Mouse (Mus musculus): ENCODE results near the gene Maneal. TPM values are rescaled to one million over a fixed set of nuclear protein-coding genes. Genes with fewer than 3 reads are reported as not detected.

The Maneal gene
- polyA plus RNA-seq, 1 experiment from 2014 or later: 10.0 TPM

DNA sequence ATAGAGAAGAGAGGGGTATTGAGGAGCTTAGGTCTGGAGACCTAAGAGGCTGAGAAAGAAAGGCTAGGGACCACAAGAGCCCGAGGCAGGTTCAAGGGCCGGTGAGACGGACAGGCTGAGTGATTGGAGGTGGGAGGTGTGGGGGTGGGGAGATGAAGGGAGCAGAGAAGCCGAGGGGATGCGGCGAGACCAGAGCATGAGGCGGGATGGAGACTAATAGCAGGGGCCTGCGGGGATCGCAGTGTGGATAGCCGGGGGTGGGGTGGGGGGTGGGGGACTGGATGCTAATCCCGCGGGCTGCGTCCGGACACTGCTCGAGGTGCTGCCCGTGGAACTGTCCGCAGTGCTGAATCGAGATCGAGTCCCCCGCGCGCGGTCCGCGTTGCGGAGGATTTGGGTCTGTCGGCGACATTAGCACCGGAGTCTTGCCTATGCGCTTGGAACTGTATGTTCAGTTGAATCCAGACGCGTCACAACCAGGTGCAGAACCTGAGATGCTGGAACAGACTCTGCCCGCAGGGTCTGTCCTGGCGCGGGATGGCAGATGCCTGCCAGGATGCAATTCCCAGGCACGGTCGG lies 20.3 kb upstream of the Maneal start:
- ATAC-seq (ENCODE audit: low read depth): peak; percentile 32
- H3K4me2 ChIP-seq: peak overlapping the region; percentile 64
- no peaks in the 10 kb centered on the region for H3K36me3 ChIP-seq
- peak overlapping the region; percentile 62; the same call in 1 of the 2 replicates for H3K27ac ChIP-seq (replicated peaks)
- under 1% methylated on average over 37 of the region's 37 CpGs for WGBS
- peak overlapping the region; percentile 50 for H3K4me3 ChIP-seq
- H3K27me3 ChIP-seq: peaks cover 69% of the 10 kb centered on the region
- H3K9me3 ChIP-seq: no peaks in the 10 kb centered on the region
- peaks cover 37% of the 10 kb centered on the region for H3K4me1 ChIP-seq (replicated peaks)
- H3K9ac ChIP-seq: peak overlapping the region; percentile 68

DNA sequence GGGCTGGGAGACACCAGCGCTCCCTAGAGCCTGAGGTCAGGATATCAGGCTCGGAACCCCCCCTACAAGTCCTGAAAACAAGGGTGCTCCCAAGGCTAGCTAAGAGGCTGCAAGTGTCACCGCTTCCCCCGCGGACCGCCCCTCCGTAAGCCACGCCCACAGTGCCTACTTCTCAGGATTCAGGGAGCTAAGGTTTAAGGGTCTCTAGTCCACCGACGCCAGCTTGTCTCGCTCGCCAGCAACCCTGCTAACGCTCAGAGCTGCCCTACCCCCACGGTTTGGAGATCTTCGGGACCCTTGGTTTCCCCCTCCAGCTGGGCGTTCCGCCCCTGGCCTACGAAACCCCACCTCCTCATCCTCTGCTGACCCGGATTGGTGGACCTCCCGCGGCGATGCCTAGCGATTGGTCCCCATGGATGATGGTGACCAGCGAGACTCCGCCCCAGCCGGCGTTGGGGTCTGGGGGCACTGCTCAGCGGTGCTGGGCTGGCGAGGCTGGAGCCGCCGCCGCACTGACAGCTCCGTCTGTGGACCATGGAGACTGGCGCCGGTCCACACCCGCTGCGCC lies 19.5 kb upstream of the Maneal start:
- Histone ChIP-seq H3K36me3 (no peaks in the 10 kb centered on the region), H3K4me3 (peak overlapping the region; percentile 50), H3K4me1 (replicated peaks) (peaks cover 37% of the 10 kb centered on the region), H3K9me3 (no peaks in the 10 kb centered on the region), H3K27ac (replicated peaks) (peak overlapping the region; percentile 68), H3K27me3 (peaks cover 66% of the 10 kb centered on the region), H3K4me2 (peak overlapping the region; percentile 64), H3K9ac (peak overlapping the region; percentile 68)
- ATAC-seq (ENCODE audit: low read depth): peak; percentile 95
- WGBS: under 1% methylated on average over 37 of the region's 37 CpGs

DNA sequence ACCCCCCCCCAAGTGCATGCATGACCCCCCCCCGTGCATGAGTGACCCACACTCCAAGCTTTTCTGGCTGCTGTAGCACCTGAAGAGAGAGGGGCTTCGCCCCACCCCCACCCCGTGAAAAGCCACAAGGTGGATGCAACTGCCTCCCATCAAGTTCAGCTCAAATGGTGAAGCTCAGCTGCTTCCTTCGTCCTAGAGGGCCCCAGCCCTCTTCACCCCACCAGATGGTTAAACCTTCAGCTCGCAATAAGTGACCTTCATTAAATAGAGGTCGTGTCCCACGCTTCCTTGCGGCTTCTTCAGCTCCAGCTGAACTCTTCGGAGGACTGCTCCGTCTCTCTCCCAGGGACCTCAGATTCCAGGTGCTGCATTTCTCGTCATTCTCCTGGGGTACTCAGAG lies 18.6 kb upstream of the Maneal start, which contains the start of gene Epha10:
Epha10 (plus strand) TSS at position 301 of the 400 bp plus-strand sequence.
- peaks cover 37% of the 10 kb centered on the region for H3K4me1 ChIP-seq (replicated peaks)
- 0 out of 2 replicates have a peak, but pooled peaks have one; percentile 11 for ATAC-seq (ENCODE audit: low read depth)

DNA sequence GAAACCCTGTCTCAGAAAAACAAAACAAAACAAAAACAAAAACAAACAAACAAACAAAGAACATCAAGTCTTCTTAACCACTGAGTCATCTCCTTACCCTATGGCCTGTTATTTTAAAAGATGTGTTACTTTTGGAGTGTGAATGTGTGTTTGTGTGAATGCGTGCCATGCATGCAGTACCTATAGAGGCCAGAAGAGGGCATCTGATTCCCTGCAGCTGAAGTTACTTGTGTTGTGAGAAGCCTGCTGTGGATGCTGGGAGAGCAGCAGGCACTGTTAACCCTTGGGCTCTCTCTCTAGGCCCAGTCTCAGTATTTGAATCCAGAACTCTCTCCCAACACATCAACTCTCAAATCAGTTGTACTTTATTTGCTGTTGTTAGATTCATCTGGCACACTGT lies 10.7 kb upstream of the Maneal start:
- Histone ChIP-seq H3K27ac (replicated peaks) (no peak overlapping the region), H3K27me3 (no peaks in the 10 kb centered on the region), H3K9me3 (0 out of 2 replicates have a peak, but pooled peaks cover 3% of the 10 kb centered on the region), H3K9ac (no peak overlapping the region), H3K4me1 (replicated peaks) (no peaks in the 10 kb centered on the region), H3K36me3 (no peaks in the 10 kb centered on the region), H3K4me2 (no peak overlapping the region), H3K4me3 (no peak overlapping the region)
- 83% methylated on average over 1 of the region's 1 CpGs for WGBS
- no peak for ATAC-seq (ENCODE audit: low read depth)

More for the DNA sequence above, 18.6 kb upstream of the Maneal start, which contains the start of gene Epha10:
- peak within 1 kb of the TSS; percentile 68 for H3K27ac ChIP-seq (replicated peaks)
- no peaks in the 10 kb centered on the region for H3K9me3 ChIP-seq
- no peaks in the 10 kb centered on the region for H3K36me3 ChIP-seq
- peak within 1 kb of the TSS; percentile 68 for H3K9ac ChIP-seq
- H3K27me3 ChIP-seq: peaks cover 59% of the 10 kb centered on the region
- peak within 1 kb of the TSS; percentile 64 for H3K4me2 ChIP-seq
- H3K4me3 ChIP-seq: peak within 1 kb of the TSS; percentile 50
- 5% methylated on average over 11 of the region's 11 CpGs for WGBS

DNA sequence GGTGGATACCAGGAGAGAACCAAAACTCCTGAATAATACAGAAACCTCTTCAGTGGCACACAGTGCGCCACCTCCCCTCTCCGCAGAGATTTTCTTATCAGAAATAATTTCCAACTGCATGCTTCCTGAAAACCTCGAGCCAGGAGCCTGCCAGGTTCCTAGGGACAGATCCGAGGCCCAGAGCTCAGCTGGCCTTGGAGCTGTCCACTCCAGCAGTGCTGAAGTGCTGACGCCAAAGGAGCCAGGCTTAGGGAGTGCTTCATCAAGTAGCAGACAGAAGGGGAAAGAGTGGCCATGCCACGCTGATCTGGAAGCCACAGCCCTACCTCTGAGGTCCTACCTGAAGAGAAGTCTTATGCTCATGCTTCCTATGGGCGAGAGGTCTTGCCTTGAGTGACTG lies 1.5 kb downstream of the Maneal start:
- Histone ChIP-seq H3K36me3 (peaks cover 42% of the 10 kb centered on the region), H3K27ac (replicated peaks) (no peak overlapping the region), H3K4me2 (peak overlapping the region; percentile 65), H3K27me3 (no peaks in the 10 kb centered on the region), H3K4me1 (replicated peaks) (peaks cover 31% of the 10 kb centered on the region), H3K9me3 (no peaks in the 10 kb centered on the region), H3K4me3 (peak overlapping the region; percentile 79), H3K9ac (peak overlapping the region; percentile 89)
- no peak for ATAC-seq (ENCODE audit: low read depth)
- WGBS: 20% methylated on average over 7 of the region's 7 CpGs

DNA sequence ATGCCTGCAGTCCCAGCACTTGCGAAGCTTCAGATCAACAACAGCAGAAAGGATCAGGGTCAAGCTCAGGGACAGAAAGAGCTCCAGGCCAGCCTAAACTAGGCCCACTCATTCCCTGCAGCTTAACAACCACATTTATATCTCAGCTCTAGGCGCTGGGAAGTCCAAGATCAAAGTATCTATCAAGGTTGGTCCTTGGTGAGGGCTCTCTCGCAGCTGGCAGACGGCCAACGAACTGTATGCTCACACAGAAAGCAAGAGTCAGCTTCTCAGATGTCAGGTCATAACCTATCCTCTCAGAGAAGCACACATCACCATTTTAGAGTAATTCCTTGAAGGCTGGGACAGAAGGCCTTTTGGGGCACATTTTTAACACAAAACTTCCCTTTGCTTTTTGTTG lies 3.6 kb downstream of the Maneal start:
- no peak overlapping the region for H3K9ac ChIP-seq
- H3K27ac ChIP-seq (replicated peaks): no peak overlapping the region
- no peak overlapping the region for H3K4me2 ChIP-seq
- no peak overlapping the region for H3K4me3 ChIP-seq
- H3K4me1 ChIP-seq (replicated peaks): peaks cover 37% of the 10 kb centered on the region
- 86% methylated on average over 5 of the region's 5 CpGs for WGBS
- peaks cover 60% of the 10 kb centered on the region for H3K36me3 ChIP-seq
- ATAC-seq (ENCODE audit: low read depth): no peak
- H3K27me3 ChIP-seq: no peaks in the 10 kb centered on the region
- no peaks in the 10 kb centered on the region for H3K9me3 ChIP-seq

DNA sequence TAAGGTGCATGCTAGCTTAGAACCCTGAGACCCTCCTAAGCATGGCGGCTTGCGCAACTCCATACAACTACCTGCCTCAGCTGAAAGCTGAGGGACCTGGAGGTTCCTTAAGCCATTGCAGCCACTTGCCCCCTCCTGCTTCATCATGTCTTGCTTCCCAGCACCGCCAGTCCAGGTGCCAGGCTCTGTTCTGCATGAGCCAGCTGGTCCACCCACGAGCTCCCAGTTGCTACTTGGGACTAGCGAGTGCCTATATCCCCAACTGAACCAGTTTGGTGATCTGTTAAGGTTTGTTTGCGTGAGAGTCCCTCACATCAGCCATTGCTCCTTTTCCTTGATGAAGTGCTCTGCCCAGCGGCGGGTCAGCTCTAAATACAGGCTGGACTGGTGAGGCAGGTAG lies 5.7 kb downstream of the Maneal start:
- 96% methylated on average over 8 of the region's 8 CpGs for WGBS
- no peak for ATAC-seq (ENCODE audit: low read depth)

DNA sequence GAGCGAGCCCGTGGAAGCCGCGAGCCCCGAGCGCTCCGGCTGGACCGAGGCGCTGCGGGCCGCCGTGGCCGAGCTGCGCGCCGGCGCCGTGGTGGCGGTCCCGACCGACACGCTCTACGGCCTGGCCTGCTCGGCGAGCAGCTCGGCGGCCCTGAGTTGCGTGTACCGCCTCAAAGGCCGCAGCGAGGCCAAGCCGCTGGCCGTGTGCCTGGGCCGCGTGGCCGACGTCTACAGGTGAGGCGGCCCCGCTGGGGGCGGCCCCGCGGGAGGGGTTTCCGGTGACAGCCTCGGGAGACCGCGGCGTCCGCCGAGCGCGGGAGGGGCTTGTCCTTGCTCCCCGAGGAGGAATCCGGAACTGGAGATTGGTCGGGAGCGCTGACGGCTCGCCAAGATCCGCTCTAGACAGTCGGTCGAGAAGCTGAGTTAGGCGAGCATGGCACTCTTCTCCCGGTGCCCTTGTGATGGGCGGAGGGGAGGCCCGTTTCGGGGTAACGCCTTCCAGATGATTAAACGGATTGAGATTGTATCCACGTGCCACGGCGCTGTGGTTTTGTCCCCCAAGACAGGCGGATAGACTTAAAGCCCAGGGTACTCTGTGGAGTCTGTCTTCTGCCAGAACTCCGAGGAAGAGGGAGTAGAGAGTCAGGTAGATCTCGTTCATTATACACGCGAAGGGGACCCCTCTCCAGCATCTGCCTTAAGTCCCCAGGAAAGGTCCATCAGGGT lies 10.9 kb downstream of the Maneal start, which contains the start of gene 1110065P20Rik:
1110065P20Rik (minus strand) TSS at position 264 of the 726 bp plus-strand sequence.
- H3K4me3 ChIP-seq: peak within 1 kb of the TSS; percentile 95
- peak; percentile 38 for ATAC-seq (ENCODE audit: low read depth)
- H3K9me3 ChIP-seq: no peaks in the 10 kb centered on the region
- peaks cover 39% of the 10 kb centered on the region for H3K36me3 ChIP-seq
- H3K27ac ChIP-seq (replicated peaks): peak within 1 kb of the TSS; percentile 94
- H3K9ac ChIP-seq: peak within 1 kb of the TSS; percentile 88
- no peaks in the 10 kb centered on the region for H3K27me3 ChIP-seq
- peaks cover 55% of the 10 kb centered on the region for H3K4me1 ChIP-seq (replicated peaks)
- peak within 1 kb of the TSS; percentile 86 for H3K4me2 ChIP-seq
- under 1% methylated on average over 75 of the region's 75 CpGs for WGBS

More for the DNA sequence above, 5.7 kb downstream of the Maneal start:
- Histone ChIP-seq H3K4me3 (no peak overlapping the region), H3K27ac (replicated peaks) (no peak overlapping the region), H3K9ac (no peak overlapping the region), H3K27me3 (no peaks in the 10 kb centered on the region), H3K9me3 (no peaks in the 10 kb centered on the region), H3K4me1 (replicated peaks) (peaks cover 45% of the 10 kb centered on the region), H3K36me3 (peaks cover 67% of the 10 kb centered on the region), H3K4me2 (no peak overlapping the region)

DNA sequence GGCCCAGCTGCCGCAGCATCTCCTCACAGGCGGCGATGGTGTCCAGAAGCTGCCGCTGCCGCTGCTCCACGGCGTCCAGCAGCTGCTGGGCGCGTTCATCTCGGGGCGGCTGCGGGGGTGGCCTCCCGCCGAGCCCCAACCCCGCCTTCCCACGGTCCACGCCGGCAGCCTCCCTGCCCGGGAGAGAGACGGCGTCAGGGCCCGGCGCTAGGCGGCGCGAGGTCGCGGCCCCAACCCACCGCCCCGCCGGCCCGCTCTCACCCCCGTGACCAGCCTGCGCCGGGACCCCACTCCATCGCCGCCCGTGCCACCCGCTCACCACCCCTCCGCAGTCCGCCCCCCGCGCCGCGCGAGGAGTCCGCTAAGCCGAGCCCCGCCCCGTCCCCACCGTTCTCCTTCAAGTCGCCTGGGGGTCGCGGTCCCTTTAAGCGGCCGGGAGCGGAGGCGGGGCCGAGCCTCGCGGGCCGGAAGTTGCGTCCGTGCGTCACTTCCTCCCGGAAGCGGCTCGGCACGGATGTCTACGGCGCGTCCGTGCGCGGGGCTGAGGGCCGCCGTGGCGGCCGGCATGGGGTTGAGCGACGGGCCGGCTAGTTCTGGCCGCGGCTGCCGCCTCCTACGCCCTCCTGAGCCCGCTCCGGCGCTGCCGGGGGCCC lies 11.6 kb downstream of the Maneal start, which contains the start of gene Yrdc:
Yrdc (plus strand) TSS at position 419 of the 653 bp plus-strand sequence.
- H3K4me1 ChIP-seq (replicated peaks): peaks cover 55% of the 10 kb centered on the region
- peak within 1 kb of the TSS; percentile 88 for H3K9ac ChIP-seq
- no peaks in the 10 kb centered on the region for H3K9me3 ChIP-seq
- peak; percentile 94 for ATAC-seq (ENCODE audit: low read depth)
- no peaks in the 10 kb centered on the region for H3K27me3 ChIP-seq
- H3K27ac ChIP-seq (replicated peaks): peak within 1 kb of the TSS; percentile 94
- peak within 1 kb of the TSS; percentile 95 for H3K4me3 ChIP-seq
- peak within 1 kb of the TSS; percentile 86 for H3K4me2 ChIP-seq
- under 1% methylated on average over 64 of the region's 90 CpGs for WGBS
- H3K36me3 ChIP-seq: peaks cover 32% of the 10 kb centered on the region

DNA sequence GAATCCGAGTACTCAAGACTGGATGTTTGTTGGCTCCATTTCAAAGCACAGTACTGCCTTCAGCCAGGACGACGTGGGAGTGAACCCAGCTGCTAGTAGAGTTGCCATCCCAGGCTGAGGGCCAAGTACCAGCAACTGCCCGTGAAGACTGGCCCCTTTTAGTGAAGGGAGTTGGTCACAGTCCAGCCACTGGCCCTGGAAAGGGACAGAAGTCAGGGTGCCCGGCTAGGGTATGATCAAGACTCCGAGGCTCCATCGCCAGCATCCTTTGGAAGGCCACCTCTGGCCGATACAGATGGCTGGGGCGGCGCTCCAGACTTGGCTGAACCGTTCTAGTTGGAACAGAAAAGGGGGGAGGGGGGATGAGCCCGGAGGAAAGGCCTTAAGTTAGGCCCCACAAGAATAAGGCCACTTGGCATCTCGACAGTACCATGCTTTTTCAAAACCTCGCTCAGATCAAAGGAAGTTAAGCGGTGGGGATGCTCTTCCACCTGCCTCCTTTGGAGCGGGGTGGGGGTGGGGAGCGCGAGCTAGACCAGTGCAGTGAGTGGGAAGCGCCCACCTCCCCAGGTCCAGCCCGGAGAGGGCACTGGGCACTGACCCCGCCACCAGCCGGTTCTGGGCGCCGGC lies 12.2 kb downstream of the Maneal start:
- ATAC-seq (ENCODE audit: low read depth): peak; percentile 60
- no peaks in the 10 kb centered on the region for H3K27me3 ChIP-seq

DNA sequence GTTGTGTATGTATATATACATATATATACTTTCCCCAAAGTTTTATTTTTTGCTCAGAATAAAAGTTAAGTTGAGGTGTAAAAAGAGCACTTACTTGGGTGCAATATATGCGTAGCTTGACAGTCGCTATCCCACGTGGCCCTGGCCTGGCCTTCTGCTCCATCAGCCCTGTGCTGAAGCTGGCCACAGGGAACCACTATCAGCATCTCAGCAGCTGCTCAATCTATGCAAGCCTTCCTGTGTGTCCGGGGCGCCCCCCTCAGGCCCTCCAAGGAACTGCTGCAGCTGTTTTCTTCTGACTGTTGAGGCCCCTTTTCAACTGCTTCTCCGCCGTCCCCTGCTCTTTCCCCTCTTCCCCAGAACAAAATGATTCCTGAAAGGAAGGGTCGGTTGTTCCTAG lies 14.4 kb downstream of the Maneal start:
- H3K27ac ChIP-seq (replicated peaks): no peak overlapping the region; the same call in 1 of the 2 replicates
- WGBS: 4% methylated on average over 8 of the region's 8 CpGs
- H3K27me3 ChIP-seq: no peaks in the 10 kb centered on the region
- no peak overlapping the region for H3K4me3 ChIP-seq
- no peak for ATAC-seq (ENCODE audit: low read depth)
- 0 out of 2 replicates have a peak overlapping the region, but pooled peaks have one; percentile 17 for H3K9ac ChIP-seq
- peaks cover 42% of the 10 kb centered on the region for H3K4me1 ChIP-seq (replicated peaks)
- H3K4me2 ChIP-seq: no peak overlapping the region
- H3K36me3 ChIP-seq: peaks cover 20% of the 10 kb centered on the region
- no peaks in the 10 kb centered on the region for H3K9me3 ChIP-seq

More for the DNA sequence above, 12.2 kb downstream of the Maneal start:
- Histone ChIP-seq H3K4me1 (replicated peaks) (peaks cover 55% of the 10 kb centered on the region), H3K9me3 (no peaks in the 10 kb centered on the region), H3K9ac (peak overlapping the region; percentile 88), H3K4me2 (peak overlapping the region; percentile 86), H3K27ac (replicated peaks) (peak overlapping the region; percentile 94), H3K4me3 (peak overlapping the region; percentile 95), H3K36me3 (peaks cover 28% of the 10 kb centered on the region)
- 1% methylated on average over 24 of the region's 24 CpGs for WGBS
